Mouse (Mus musculus) cerebellum, adult 2 months (tissue): ENCODE measurements at regions not wholly inside any gene's neighbourhood (a gene's known extent, or its start where the extent isn't known, plus 50 kb on each side); places are given as distances from the start of the nearest gene placed in this dataset.
"Not testable (repeated sequence)": the region's sequence is repeated elsewhere in the genome, so short reads cannot be mapped to it uniquely, and the experiment has no call there.

ENCODE experiments used
- CTCF ChIP-seq: fragments of 200-500 bp; IDR thresholded peaks from 2 replicates; pipeline ENCODE4 v1.5.1; 2011; ENCODE audit warnings: low read depth, mild to moderate bottlenecking, control low read depth, low read length, moderate library complexity, borderline replicate concordance; ENCODE audit not compliant: insufficient read depth
- POLR2A ChIP-seq: fragments of 200-500 bp; IDR thresholded peaks from 2 replicates; pipeline ENCODE4 v1.6.1; 2011; ENCODE audit warnings: low read length, control low read depth, borderline replicate concordance; ENCODE audit not compliant: insufficient read depth

GRCm38 (mm10) chr9:25849914-25850313 lies 368.6 kb downstream of the Eepd1 start:
- not testable (repeated sequence) for TF ChIP-seq CTCF, POLR2A
